Mouse (Mus musculus) 416B (cell line): ENCODE measurements at regions not wholly inside any gene's neighbourhood (a gene's known extent, or its start where the extent isn't known, plus 50 kb on each side); places are given as distances from the start of the nearest gene placed in this dataset.

Experiments
- DNase-seq: peaks from one replicate; pipeline ENCODE4 v3.0.0; 2011; ENCODE audit warnings: low read depth

GRCm38 (mm10) chr8:89415287-89415686 lies 371.3 kb upstream of the Sall1 start:
- DNase-seq, result no peak

- DNase-seq, result no peak
Measured at GRCm38 (mm10) chr8:89412500-89412899, 368.5 kb upstream of the Sall1 start.

GRCm38 (mm10) chr8:89412046-89412445 lies 368.1 kb upstream of the Sall1 start:
- no peak for DNase-seq

- DNase-seq, result no peak
Measured at GRCm38 (mm10) chr8:89406688-89407087, 362.7 kb upstream of the Sall1 start.

- DNase-seq, result no peak
Measured at GRCm38 (mm10) chr8:89404287-89404686, 360.3 kb upstream of the Sall1 start.

- no peak for DNase-seq
Measured at GRCm38 (mm10) chr8:89396673-89397072, 352.7 kb upstream of the Sall1 start.

- no peak for DNase-seq
Measured at GRCm38 (mm10) chr8:89392749-89393148, 348.8 kb upstream of the Sall1 start.

GRCm38 (mm10) chr8:89388761-89389160 lies 344.8 kb upstream of the Sall1 start:
- no peak for DNase-seq

- DNase-seq, result no peak
Measured at GRCm38 (mm10) chr8:89387295-89387694, 343.3 kb upstream of the Sall1 start.

- no peak for DNase-seq
Measured at GRCm38 (mm10) chr8:89385028-89385427, 341.1 kb upstream of the Sall1 start.

GRCm38 (mm10) chr8:89383781-89384180 lies 339.8 kb upstream of the Sall1 start:
- no peak for DNase-seq

- DNase-seq, result no peak
Measured at GRCm38 (mm10) chr8:89382538-89383380, 338.8 kb upstream of the Sall1 start.

- DNase-seq, result no peak
Measured at GRCm38 (mm10) chr8:89380436-89380835, 336.5 kb upstream of the Sall1 start.

- DNase-seq, result no peak
Measured at GRCm38 (mm10) chr8:89372761-89373160, 328.8 kb upstream of the Sall1 start.

- DNase-seq, result no peak
Measured at GRCm38 (mm10) chr8:89371773-89372132, 327.8 kb upstream of the Sall1 start.

GRCm38 (mm10) chr8:89370816-89371772 lies 327.1 kb upstream of the Sall1 start:
- DNase-seq, result no peak

GRCm38 (mm10) chr8:89365430-89365829 lies 321.5 kb upstream of the Sall1 start:
- no peak for DNase-seq

GRCm38 (mm10) chr8:89358411-89358810 lies 314.4 kb upstream of the Sall1 start:
- no peak for DNase-seq

- DNase-seq, result no peak
Measured at GRCm38 (mm10) chr8:89345547-89345946, 301.6 kb upstream of the Sall1 start.

- no peak for DNase-seq
Measured at GRCm38 (mm10) chr8:89341686-89342085, 297.7 kb upstream of the Sall1 start.

GRCm38 (mm10) chr8:89335416-89335815 lies 291.5 kb upstream of the Sall1 start:
- no peak for DNase-seq

GRCm38 (mm10) chr8:89325751-89326351 lies 281.9 kb upstream of the Sall1 start:
- DNase-seq, result no peak

- no peak for DNase-seq
Measured at GRCm38 (mm10) chr8:89325248-89325645, 281.3 kb upstream of the Sall1 start.
